Mouse (Mus musculus) kidney, embryonic 16.5 days (tissue): ENCODE measurements at regions not wholly inside any gene's neighbourhood (a gene's known extent, or its start where the extent isn't known, plus 50 kb on each side); places are given as distances from the start of the nearest gene placed in this dataset.

Source experiments
- ATAC-seq: fragments of 200-750 bp; cut with Nextera tagmentation; 2 replicates; pipeline ENCODE4 v1.8.0; 2017; ENCODE audit warnings: moderate TSS enrichment; ENCODE audit not compliant: low FRiP score, low TSS enrichment
- H3K27ac ChIP-seq: fragments of 300-500 bp; sonication (generic); 2 replicates; pipeline ENCODE4 v1.5.1; 2014; ENCODE audit warnings: low read length
- H3K27me3 ChIP-seq: fragments of 300-500 bp; sonication (generic); 2 replicates; pipeline ENCODE4 v1.6.1; 2014; ENCODE audit warnings: low read length, control low read depth, mixed read lengths; ENCODE audit not compliant: insufficient read depth
- H3K36me3 ChIP-seq: fragments of 300-500 bp; sonication (generic); 2 replicates; pipeline ENCODE4 v1.6.1; 2014; ENCODE audit warnings: low read length, control low read depth, mixed read lengths; ENCODE audit not compliant: insufficient read depth
- H3K4me1 ChIP-seq: fragments of 300-500 bp; sonication (generic); 2 replicates; pipeline ENCODE4 v1.6.1; 2014; ENCODE audit warnings: low read length, control low read depth, mixed read lengths; ENCODE audit not compliant: insufficient read depth
- H3K4me2 ChIP-seq: fragments of 300-500 bp; sonication (generic); replicated peaks from 2 replicates; pipeline ENCODE4 v1.6.1; 2014; ENCODE audit warnings: low read depth, low read length
- H3K4me3 ChIP-seq: fragments of 300-500 bp; sonication (generic); 2 replicates; pipeline ENCODE4 v1.5.1; 2014; ENCODE audit warnings: mild to moderate bottlenecking, low read length
- H3K9ac ChIP-seq: fragments of 300-500 bp; sonication (generic); replicated peaks from 2 replicates; pipeline ENCODE4 v1.6.1; 2014; ENCODE audit warnings: low read length
- H3K9me3 ChIP-seq: fragments of 300-500 bp; sonication (generic); 2 replicates; pipeline ENCODE4 v1.6.1; 2016; ENCODE audit warnings: low read length, control low read depth
- WGBS: fragments of 180-500 bp; shearing (Covaris S2); extraction: QIAGEN DNeasy Blood & Tissue Kit; methylation state at CpG from one replicate; pipeline ENCODE4 v1.1.7; 2014; 5-methylcytosine and 5-hydroxymethylcytosine counted together

GRCm38 (mm10) chr3:21544456-21544855, 532.0 kb upstream of the Tbl1xr1 start:
- H3K27me3 ChIP-seq: no peaks in the 10 kb centered on the region
- ATAC-seq: no peak
- no peak overlapping the region for H3K27ac ChIP-seq
- H3K9me3 ChIP-seq: no peaks in the 10 kb centered on the region
- 0 out of 2 replicates have a peak, but pooled peaks cover 14% of the 10 kb centered on the region for H3K4me1 ChIP-seq
- H3K36me3 ChIP-seq: no peaks in the 10 kb centered on the region
- 35% methylated on average over 2 of the region's 2 CpGs for WGBS
- no peak overlapping the region for H3K9ac ChIP-seq
- no peak overlapping the region for H3K4me2 ChIP-seq
- H3K4me3 ChIP-seq: no peak overlapping the region

- 33% methylated on average over 5 of the region's 5 CpGs for WGBS
- 0 out of 2 replicates have a peak, but pooled peaks cover 14% of the 10 kb centered on the region for H3K4me1 ChIP-seq
- H3K27ac ChIP-seq: no peak overlapping the region
- no peaks in the 10 kb centered on the region for H3K27me3 ChIP-seq
- H3K9me3 ChIP-seq: no peaks in the 10 kb centered on the region
- H3K4me2 ChIP-seq: no peak overlapping the region
- no peak overlapping the region for H3K4me3 ChIP-seq
- no peak overlapping the region for H3K9ac ChIP-seq
- peak; percentile 62; the same call in 1 of the 2 replicates for ATAC-seq
- no peaks in the 10 kb centered on the region for H3K36me3 ChIP-seq
Measured at GRCm38 (mm10) chr3:21545156-21545893, 531.1 kb upstream of the Tbl1xr1 start.

GRCm38 (mm10) chr3:21546411-21546810, 530.0 kb upstream of the Tbl1xr1 start:
- ATAC-seq: peak; percentile 55; the same call in 1 of the 2 replicates
- Histone ChIP-seq H3K4me1 (0 out of 2 replicates have a peak, but pooled peaks cover 14% of the 10 kb centered on the region), H3K27ac (no peak overlapping the region), H3K4me3 (no peak overlapping the region), H3K9ac (no peak overlapping the region), H3K36me3 (no peaks in the 10 kb centered on the region), H3K9me3 (no peaks in the 10 kb centered on the region), H3K4me2 (no peak overlapping the region), H3K27me3 (no peaks in the 10 kb centered on the region)
- 39% methylated on average over 2 of the region's 2 CpGs for WGBS

GRCm38 (mm10) chr3:21549671-21550070, 526.8 kb upstream of the Tbl1xr1 start:
- WGBS: 23% methylated on average over 4 of the region's 4 CpGs
- no peak overlapping the region for H3K27ac ChIP-seq
- 0 out of 2 replicates have a peak, but pooled peaks cover 14% of the 10 kb centered on the region for H3K4me1 ChIP-seq
- no peaks in the 10 kb centered on the region for H3K9me3 ChIP-seq
- H3K27me3 ChIP-seq: no peaks in the 10 kb centered on the region
- no peak overlapping the region for H3K4me3 ChIP-seq
- no peak overlapping the region for H3K4me2 ChIP-seq
- no peak overlapping the region for H3K9ac ChIP-seq
- no peak for ATAC-seq
- no peaks in the 10 kb centered on the region for H3K36me3 ChIP-seq

GRCm38 (mm10) chr3:21553159-21553758, 523.2 kb upstream of the Tbl1xr1 start:
- H3K4me2 ChIP-seq: no peak overlapping the region
- H3K4me3 ChIP-seq: no peak overlapping the region
- 66% methylated on average over 3 of the region's 3 CpGs for WGBS
- H3K9me3 ChIP-seq: no peaks in the 10 kb centered on the region
- no peak overlapping the region for H3K27ac ChIP-seq
- H3K9ac ChIP-seq: no peak overlapping the region
- no peaks in the 10 kb centered on the region for H3K36me3 ChIP-seq
- no peaks in the 10 kb centered on the region for H3K27me3 ChIP-seq
- peak; percentile 80; the same call in 1 of the 2 replicates for ATAC-seq
- H3K4me1 ChIP-seq: peaks cover 5% of the 10 kb centered on the region; the same call in 1 of the 2 replicates

- Histone ChIP-seq H3K9ac (no peak overlapping the region), H3K27ac (no peak overlapping the region), H3K4me2 (no peak overlapping the region), H3K9me3 (no peaks in the 10 kb centered on the region), H3K27me3 (no peaks in the 10 kb centered on the region), H3K36me3 (no peaks in the 10 kb centered on the region), H3K4me3 (no peak overlapping the region), H3K4me1 (peaks cover 11% of the 10 kb centered on the region; the same call in 1 of the 2 replicates)
- WGBS: 66% methylated on average over 1 of the region's 1 CpGs
- ATAC-seq: no peak
Measured at GRCm38 (mm10) chr3:21553859-21554258, 522.6 kb upstream of the Tbl1xr1 start.

- no peaks in the 10 kb centered on the region for H3K36me3 ChIP-seq
- peaks cover 17% of the 10 kb centered on the region for H3K4me1 ChIP-seq
- no peak overlapping the region for H3K4me2 ChIP-seq
- H3K4me3 ChIP-seq: no peak overlapping the region
- H3K27me3 ChIP-seq: no peaks in the 10 kb centered on the region
- 51% methylated on average over 12 of the region's 12 CpGs for WGBS
- peak; percentile 59 for ATAC-seq
- no peaks in the 10 kb centered on the region for H3K9me3 ChIP-seq
- H3K9ac ChIP-seq: no peak overlapping the region
- peak overlapping the region; percentile 29; the same call in 1 of the 2 replicates for H3K27ac ChIP-seq
Measured at GRCm38 (mm10) chr3:21557963-21558441, 518.5 kb upstream of the Tbl1xr1 start.

GRCm38 (mm10) chr3:21562771-21563312, 513.6 kb upstream of the Tbl1xr1 start:
- 56% methylated on average over 2 of the region's 2 CpGs for WGBS

GRCm38 (mm10) chr3:21563454-21563853, 513.0 kb upstream of the Tbl1xr1 start:
- Histone ChIP-seq H3K9ac (no peak overlapping the region), H3K27me3 (no peaks in the 10 kb centered on the region), H3K4me2 (no peak overlapping the region), H3K4me1 (peaks cover 24% of the 10 kb centered on the region), H3K9me3 (no peaks in the 10 kb centered on the region), H3K4me3 (no peak overlapping the region), H3K27ac (no peak overlapping the region), H3K36me3 (no peaks in the 10 kb centered on the region)
- 35% methylated on average over 3 of the region's 3 CpGs for WGBS
- ATAC-seq: peak; percentile 60

More at GRCm38 (mm10) chr3:21562771-21563312, 513.6 kb upstream of the Tbl1xr1 start:
- Histone ChIP-seq H3K4me1 (peaks cover 30% of the 10 kb centered on the region), H3K4me2 (no peak overlapping the region), H3K9me3 (no peaks in the 10 kb centered on the region), H3K36me3 (no peaks in the 10 kb centered on the region), H3K9ac (no peak overlapping the region), H3K27me3 (no peaks in the 10 kb centered on the region), H3K4me3 (no peak overlapping the region), H3K27ac (0 out of 2 replicates have a peak overlapping the region, but pooled peaks have one; percentile 46)
- ATAC-seq: no peak
